Mouse (Mus musculus): Measurements from ENCODE around the gene Icos.

DNA sequence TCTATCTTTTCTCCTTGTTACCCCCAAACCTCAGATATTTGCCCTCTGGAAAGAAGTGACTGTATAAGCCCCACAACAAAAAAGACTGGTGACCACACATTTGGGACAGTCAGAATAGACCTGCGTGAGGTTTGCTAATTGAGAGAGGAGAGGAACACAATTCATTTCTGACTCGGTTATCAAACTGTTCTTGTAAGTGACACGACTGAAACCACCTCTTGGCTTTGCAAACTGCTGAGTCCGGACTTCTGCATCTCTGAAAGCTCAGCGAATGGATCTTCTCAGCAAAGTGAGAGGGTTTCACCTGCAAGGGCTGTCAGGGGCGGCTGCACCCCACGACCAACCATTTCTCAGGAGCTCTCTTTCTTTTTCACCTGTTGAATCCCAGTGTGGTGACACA lies 47.3 kb upstream of the Icos start:
- no peak for TF ChIP-seq CTCF (IDR thresholded peaks at IDR 0.05; ENCODE audit: low read depth, low read length)
- TF ChIP-seq EP300 (IDR thresholded peaks at IDR 0.05; ENCODE audit: insufficient read depth, low read depth, low read length) = no peak
- TF ChIP-seq POLR2A (IDR thresholded peaks at IDR 0.05; ENCODE audit: insufficient read depth, low read length) = no peak
